Comparison of ENCODE assay signal across 15 mouse cellular contexts in the genomic region with DNA sequence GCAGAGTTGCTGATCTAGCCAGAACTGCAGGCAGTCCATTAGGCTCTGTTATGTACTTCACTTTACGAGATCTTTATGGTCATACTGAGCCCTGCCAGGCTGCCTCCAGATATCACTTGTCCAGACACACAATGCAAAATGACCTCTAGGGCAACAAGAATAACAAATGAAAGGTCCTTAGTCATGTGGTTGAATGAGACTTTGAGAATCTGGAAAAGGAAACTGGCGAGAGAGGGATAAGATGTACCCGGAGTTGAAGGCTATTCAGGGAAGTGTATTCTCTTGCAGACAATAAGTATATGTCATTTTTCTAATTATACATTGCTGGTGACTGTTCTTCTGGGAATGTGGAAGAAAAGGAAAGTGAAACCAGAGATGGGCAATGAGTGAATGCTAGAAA.
A peak's percentile ranks its signal among the peaks of the same experiment; 100 is the strongest.
DNase-seq lines count a peak whose midpoint lies in the region; ATAC-seq and TF ChIP-seq lines count a peak whose summit lies in the region.
"Had no signal": no experiment of that assay in that cellular context is flagged by ENCODE, and none has a peak within 500 bp of the region (broad histone marks: within the 10 kb centered on the region; RNA-seq: fewer than 3 reads in every experiment).

No protein-coding gene starts in this region.

- H3K4me3 ChIP-seq in heart, embryonic 14.5 days (ENCODE audit: control insufficient read depth in 1 of 2, insufficient read depth in 1 of 2, low read depth in 1 of 2, low read length in 2 of 2), result no peak overlapping the region
- no peak overlapping the region for H3K4me3 ChIP-seq in liver, embryonic 16.5 days (ENCODE audit: low read depth, low read length)
- no peak overlapping the region for H3K4me3 ChIP-seq in liver, embryonic 12.5 days
- no peak overlapping the region for H3K4me3 ChIP-seq in brown adipose tissue, adult 24 weeks (ENCODE audit: insufficient read depth, low read depth, low read length)
- H3K4me3 ChIP-seq in heart, postnatal 0 days (ENCODE audit: low read depth, low read length), result no peak overlapping the region
- H3K4me3 ChIP-seq: embryonic facial prominence, embryonic 15.5 days; forebrain, embryonic 13.5 days; layer of hippocampus, adult 2 months; limb, embryonic 13.5 days had no signal

- no peaks in the 10 kb centered on the region for H3K9me3 ChIP-seq in heart, embryonic 14.5 days (ENCODE audit: control insufficient read depth, low read length)
- H3K9me3 ChIP-seq in liver, embryonic 16.5 days (replicated peaks; ENCODE audit: control insufficient read depth, low read length), result no peaks in the 10 kb centered on the region
- no peaks in the 10 kb centered on the region for H3K9me3 ChIP-seq in liver, embryonic 12.5 days (replicated peaks)
- no peaks in the 10 kb centered on the region for H3K9me3 ChIP-seq in heart, postnatal 0 days (replicated peaks; ENCODE audit: control insufficient read depth, low read length)
- H3K9me3 ChIP-seq: embryonic facial prominence, embryonic 15.5 days; forebrain, embryonic 13.5 days; limb, embryonic 13.5 days had no signal

- TF ChIP-seq EP300 in heart, postnatal 0 days (IDR thresholded peaks at IDR 0.05; ENCODE audit: low read depth), result no peak

- H3K9ac ChIP-seq in heart, embryonic 14.5 days (ENCODE audit: low read length), result 0 out of 2 replicates have a peak overlapping the region, but pooled peaks have one; percentile 12
- H3K9ac ChIP-seq in liver, embryonic 16.5 days (ENCODE audit: low read depth, low read length), result no peak overlapping the region
- H3K9ac ChIP-seq in liver, embryonic 12.5 days, result no peak overlapping the region
- no peak overlapping the region for H3K9ac ChIP-seq in heart, postnatal 0 days (replicated peaks; ENCODE audit: low read depth, low read length)
- H3K9ac ChIP-seq: embryonic facial prominence, embryonic 15.5 days; forebrain, embryonic 13.5 days; limb, embryonic 13.5 days had no signal

- no peak overlapping the region; the same call in 1 of the 2 replicates for H3K4me2 ChIP-seq in heart, embryonic 14.5 days (ENCODE audit: low read length)
- no peak overlapping the region for H3K4me2 ChIP-seq in liver, embryonic 16.5 days (ENCODE audit: low read depth, low read length)
- H3K4me2 ChIP-seq in liver, embryonic 12.5 days, result no peak overlapping the region
- H3K4me2 ChIP-seq in heart, postnatal 0 days (ENCODE audit: low read depth, low read length), result no peak overlapping the region
- H3K4me2 ChIP-seq: embryonic facial prominence, embryonic 15.5 days; forebrain, embryonic 13.5 days; limb, embryonic 13.5 days had no signal

- no peaks in the 10 kb centered on the region for H3K36me3 ChIP-seq in heart, embryonic 14.5 days (ENCODE audit: control insufficient read depth, insufficient read depth, low read length)
- H3K36me3 ChIP-seq in liver, embryonic 16.5 days (ENCODE audit: control insufficient read depth, insufficient read depth), result no peaks in the 10 kb centered on the region
- no peaks in the 10 kb centered on the region for H3K36me3 ChIP-seq in liver, embryonic 12.5 days
- H3K36me3 ChIP-seq in heart, postnatal 0 days (replicated peaks; ENCODE audit: control insufficient read depth, insufficient read depth, low read length), result no peaks in the 10 kb centered on the region
- H3K36me3 ChIP-seq: embryonic facial prominence, embryonic 15.5 days; limb, embryonic 13.5 days had no signal

- intact Hi-C loops in heart, postnatal 36 days (cut with DNase I), result loop anchor here (2.0 kb wide), 1 partner anchor 46 kb away; no protein-coding TSS in a partner anchor

- H3K27me3 ChIP-seq in heart, embryonic 14.5 days (ENCODE audit: control insufficient read depth, insufficient read depth, low read length), result no peaks in the 10 kb centered on the region
- no peaks in the 10 kb centered on the region for H3K27me3 ChIP-seq in liver, embryonic 16.5 days (ENCODE audit: control insufficient read depth, insufficient read depth, low read depth, low read length)
- H3K27me3 ChIP-seq in liver, embryonic 12.5 days (replicated peaks), result no peaks in the 10 kb centered on the region
- H3K27me3 ChIP-seq in heart, postnatal 0 days (ENCODE audit: control insufficient read depth, insufficient read depth, low read length), result no peaks in the 10 kb centered on the region
- H3K27me3 ChIP-seq: embryonic facial prominence, embryonic 15.5 days; forebrain, embryonic 13.5 days; limb, embryonic 13.5 days had no signal

- WGBS in heart, embryonic 14.5 days, result 25% methylated on average over 3 of the region's 3 CpGs
- WGBS in liver, embryonic 16.5 days (ENCODE audit: insufficient replicate concordance), result 69% methylated on average over 3 of the region's 3 CpGs
- WGBS in liver, embryonic 12.5 days (ENCODE audit: insufficient replicate concordance), result 66% methylated on average over 3 of the region's 3 CpGs
- WGBS in heart, postnatal 0 days, result 17% methylated on average over 3 of the region's 3 CpGs

- no peak for DNase-seq in heart, postnatal 36 days
- DNase-seq in heart, postnatal 0 days (ENCODE audit: low spot score), result peak; percentile 65
- DNase-seq: adrenal gland, postnatal 36 days; cerebellum, postnatal 36 days; right cerebral cortex, adult 18-20 months had no signal

- ATAC-seq in heart, embryonic 14.5 days (ENCODE audit: insufficient number of reproducible peaks, insufficient read depth, low FRiP score, low read depth), result no peak
- 0 out of 2 replicates have a peak, but pooled peaks have one; percentile 19 for ATAC-seq in liver, embryonic 16.5 days (ENCODE audit: low read depth)
- no peak for ATAC-seq in liver, embryonic 12.5 days
- peak; percentile 61; the same call in 1 of the 2 replicates for ATAC-seq in heart, postnatal 0 days (ENCODE audit: insufficient read depth, low read depth)
- ATAC-seq in activated CD4-positive, CD25-positive, alpha-beta regulatory T cell, adult 4 months, result no peak
- ATAC-seq: forebrain, embryonic 13.5 days; inflammation-experienced regulatory T-cells, adult 6 months had no signal

- H3K27ac ChIP-seq in heart, embryonic 14.5 days (replicated peaks in 1 of 2; ENCODE audit: control insufficient read depth in 1 of 2, insufficient read depth in 1 of 2, low read depth in 2 of 2, low read length in 2 of 2), result peak overlapping the region; percentile 28 to 86
- H3K27ac ChIP-seq in liver, embryonic 16.5 days (ENCODE audit: low read length), result no peak overlapping the region
- no peak overlapping the region for H3K27ac ChIP-seq in liver, embryonic 12.5 days
- peak overlapping the region; percentile 9 for H3K27ac ChIP-seq in brown adipose tissue, adult 24 weeks (replicated peaks; ENCODE audit: low read depth, low read length)
- peak overlapping the region; percentile 71 for H3K27ac ChIP-seq in heart, postnatal 0 days (ENCODE audit: low read depth)
- H3K27ac ChIP-seq: embryonic facial prominence, embryonic 15.5 days; forebrain, embryonic 13.5 days; layer of hippocampus, adult 2 months; limb, embryonic 13.5 days had no signal

- no peak for TF ChIP-seq CTCF in heart, postnatal 0 days (IDR thresholded peaks at IDR 0.05; ENCODE audit: low read depth)

- peaks cover 13 to 45% of the 10 kb centered on the region in 2 experiments for H3K4me1 ChIP-seq in heart, embryonic 14.5 days (ENCODE audit: control insufficient read depth in 2 of 2, insufficient read depth in 2 of 2, low read length in 2 of 2)
- no peaks in the 10 kb centered on the region for H3K4me1 ChIP-seq in liver, embryonic 16.5 days (ENCODE audit: control insufficient read depth, low read depth, low read length)
- H3K4me1 ChIP-seq in liver, embryonic 12.5 days, result peaks cover 21% of the 10 kb centered on the region
- peaks cover 18% of the 10 kb centered on the region for H3K4me1 ChIP-seq in brown adipose tissue, adult 24 weeks (ENCODE audit: control insufficient read depth, insufficient read depth, insufficient read length, low read length)
- H3K4me1 ChIP-seq in heart, postnatal 0 days (ENCODE audit: control insufficient read depth, insufficient read depth), result peaks cover 26% of the 10 kb centered on the region
- H3K4me1 ChIP-seq: embryonic facial prominence, embryonic 15.5 days had no signal

Comparison
In these comparisons a context has a peak if more than half of its experiments do, and no peak if none do; other contexts are left out.
1. ATAC-seq: peak in liver, embryonic 16.5 days (single experiment) and heart, postnatal 0 days (single experiment); none in heart, embryonic 14.5 days (single experiment), liver, embryonic 12.5 days (single experiment) and activated CD4-positive, CD25-positive, alpha-beta regulatory T cell, adult 4 months (single experiment).
2. H3K27ac ChIP-seq: peak in heart, embryonic 14.5 days (2 of 2), brown adipose tissue, adult 24 weeks (single experiment) and heart, postnatal 0 days (single experiment); none in liver, embryonic 16.5 days (single experiment) and liver, embryonic 12.5 days (single experiment).